Mouse (Mus musculus) CH12.LX (cell line): Measurements from ENCODE around the gene Clmn. TPM values are rescaled to one million over a fixed set of nuclear protein-coding genes. Genes with fewer than 3 reads are reported as not detected.

ENCODE experiments used
- DNase-seq: peaks from one replicate; pipeline ENCODE4 v3.0.0-alpha.2; 2013; ENCODE audit errors: extremely low read depth
- H3K27ac ChIP-seq: 2 replicates; pipeline ENCODE4 v1.5.1; 2012; ENCODE audit warnings: low read depth, mild to moderate bottlenecking, control low read depth, moderate library complexity; ENCODE audit not compliant: insufficient read depth
- H3K27me3 ChIP-seq: replicated peaks from 2 replicates; pipeline ENCODE3; 2012; ENCODE audit warnings: inconsistent platforms
- H3K36me3 ChIP-seq, 2 experiments: replicated peaks in 1 of 2; 2 replicates each; pipeline versions ENCODE3 to v1.6.1; 2012; ENCODE audit warnings: inconsistent platforms in 1 of 2, low read length in 1 of 2, mild to moderate bottlenecking in 1 of 2, mixed read lengths in 1 of 2, moderate library complexity in 1 of 2; ENCODE audit not compliant: control insufficient read depth in 1 of 2, insufficient read depth in 1 of 2
- H3K4me1 ChIP-seq, 2 experiments: 2 replicates each; pipeline ENCODE4 v1.6.1; 2012; ENCODE audit warnings: inconsistent platforms in 1 of 2, moderate library complexity in 1 of 2; ENCODE audit not compliant: insufficient read depth in 2 of 2, control insufficient read depth in 1 of 2
- H3K4me2 ChIP-seq: 2 replicates; pipeline ENCODE4 v1.6.1; 2012; ENCODE audit warnings: low read depth, mild to moderate bottlenecking, control low read depth; ENCODE audit not compliant: poor library complexity, insufficient read depth, severe bottlenecking
- H3K4me3 ChIP-seq, 3 experiments: fragments of 150-350 bp in 1 of 3; sonication (generic) in 1 of 3; replicated peaks in 1 of 3; 2 replicates each; pipeline versions ENCODE3 to v1.5.1; 2011 to 2012; ENCODE audit warnings: low read depth in 2 of 3, low read length in 2 of 3, mild to moderate bottlenecking in 2 of 3, moderate library complexity in 2 of 3, control low read depth in 1 of 3, improper control_type of control experiment in 1 of 3, inconsistent platforms in 1 of 3, mixed read lengths in 1 of 3; ENCODE audit not compliant: poor library complexity in 1 of 3
- H3K79me2 ChIP-seq: replicated peaks from 2 replicates; pipeline ENCODE4 v1.6.1; 2012; ENCODE audit warnings: mild to moderate bottlenecking, moderate library complexity; ENCODE audit not compliant: control insufficient read depth, poor library complexity, insufficient read depth, severe bottlenecking; ENCODE audit errors: extremely low read depth
- H3K9ac ChIP-seq: 2 replicates; pipeline ENCODE4 v1.6.1; 2012; ENCODE audit warnings: low read depth, mild to moderate bottlenecking, control low read depth, moderate library complexity; ENCODE audit not compliant: insufficient read depth
- H3K9me3 ChIP-seq: replicated peaks from 2 replicates; pipeline ENCODE3; 2012; ENCODE audit warnings: low read length, inconsistent platforms, mixed read lengths
- BHLHE40 ChIP-seq: IDR thresholded peaks from 2 replicates; pipeline ENCODE4 v1.6.1; 2011; ENCODE audit warnings: mild to moderate bottlenecking, low read depth, low read length, improper control_type of control experiment
- CHD2 ChIP-seq: IDR thresholded peaks from 2 replicates; pipeline ENCODE4 v1.6.1; 2011; ENCODE audit warnings: low read length, improper control_type of control experiment
- CTCF ChIP-seq, 2 experiments: IDR thresholded peaks in 1 of 2; conservative IDR thresholded peaks in 1 of 2; 2 replicates each; pipeline ENCODE4 v1.5.1; 2011 to 2012; ENCODE audit warnings: low read depth in 2 of 2, low read length in 2 of 2, improper control_type of control experiment in 1 of 2, inconsistent platforms in 1 of 2, mild to moderate bottlenecking in 1 of 2, moderate library complexity in 1 of 2
- E2F4 ChIP-seq: IDR thresholded peaks from 2 replicates; pipeline ENCODE4 v1.6.1; 2011; ENCODE audit warnings: low read depth, low read length, improper control_type of control experiment; ENCODE audit not compliant: insufficient replicate concordance
- ELF1 ChIP-seq: IDR thresholded peaks from 2 replicates; pipeline ENCODE4 v1.6.1; 2014; ENCODE audit warnings: low read depth, mild to moderate bottlenecking, inconsistent platforms, low read length, improper control_type of control experiment
- ETS1 ChIP-seq: conservative IDR thresholded peaks from 2 replicates; pipeline ENCODE4 v1.6.1; 2012; ENCODE audit warnings: low read depth, mild to moderate bottlenecking, inconsistent platforms, low read length, improper control_type of control experiment, moderate library complexity
- GABPA ChIP-seq: IDR thresholded peaks from 2 replicates; pipeline ENCODE4 v1.6.1; 2012; ENCODE audit warnings: low read depth, low read length, improper control_type of control experiment, inconsistent platforms; ENCODE audit not compliant: insufficient replicate concordance
- IRF4 ChIP-seq: IDR thresholded peaks from 2 replicates; pipeline ENCODE4 v1.6.1; 2014; ENCODE audit warnings: low read depth, mild to moderate bottlenecking, inconsistent platforms, low read length, improper control_type of control experiment
- JUN ChIP-seq: IDR thresholded peaks from 2 replicates; pipeline ENCODE4 v1.6.1; 2011; ENCODE audit warnings: low read depth, mild to moderate bottlenecking, low read length, improper control_type of control experiment, moderate library complexity; ENCODE audit not compliant: insufficient read depth
- JUND ChIP-seq: conservative IDR thresholded peaks from 2 replicates; pipeline ENCODE4 v1.6.1; 2011; ENCODE audit warnings: low read depth, low read length, improper control_type of control experiment
- KAT2A ChIP-seq: IDR thresholded peaks from 2 replicates; pipeline ENCODE4 v1.6.1; 2012; ENCODE audit warnings: low read length, improper control_type of control experiment, inconsistent platforms; ENCODE audit not compliant: insufficient replicate concordance
- MAX ChIP-seq: IDR thresholded peaks from 2 replicates; pipeline ENCODE4 v1.6.1; 2011; ENCODE audit warnings: low read length, improper control_type of control experiment
- MEF2A ChIP-seq: IDR thresholded peaks from 2 replicates; pipeline ENCODE4 v1.6.1; 2014; ENCODE audit warnings: low read depth, mild to moderate bottlenecking, inconsistent platforms, low read length, improper control_type of control experiment, borderline replicate concordance
- MXI1 ChIP-seq: IDR thresholded peaks from 2 replicates; pipeline ENCODE4 v1.6.1; 2011; ENCODE audit warnings: mild to moderate bottlenecking, low read depth, low read length, improper control_type of control experiment
- PAX5 ChIP-seq: IDR thresholded peaks from 2 replicates; pipeline ENCODE4 v1.6.1; 2012; ENCODE audit warnings: low read length, inconsistent platforms, mixed read lengths
- POLR2A ChIP-seq: IDR thresholded peaks from 2 replicates; pipeline ENCODE4 v1.6.1; 2011; ENCODE audit warnings: low read depth, mild to moderate bottlenecking, improper control_type of control experiment, low read length
- POLR2AphosphoS2 ChIP-seq: IDR thresholded peaks from 2 replicates; pipeline ENCODE4 v1.6.1; 2011; ENCODE audit warnings: low read depth, low read length, improper control_type of control experiment
- RAD21 ChIP-seq: IDR thresholded peaks from 2 replicates; pipeline ENCODE4 v1.6.1; 2011; ENCODE audit warnings: low read depth, mild to moderate bottlenecking, low read length, improper control_type of control experiment, moderate library complexity
- SIN3A ChIP-seq: IDR thresholded peaks from 2 replicates; pipeline ENCODE4 v1.6.1; 2012; ENCODE audit warnings: low read length, improper control_type of control experiment, inconsistent platforms
- SMC3 ChIP-seq: IDR thresholded peaks from 2 replicates; pipeline ENCODE4 v1.6.1; 2011; ENCODE audit warnings: low read depth, low read length, improper control_type of control experiment
- TBP ChIP-seq: conservative IDR thresholded peaks from 2 replicates; pipeline ENCODE4 v1.6.1; 2011; ENCODE audit warnings: low read depth, low read length, improper control_type of control experiment
- TCF12 ChIP-seq: IDR thresholded peaks from 2 replicates; pipeline ENCODE4 v1.6.1; 2014; ENCODE audit warnings: low read depth, mild to moderate bottlenecking, inconsistent platforms, low read length, improper control_type of control experiment
- USF2 ChIP-seq: conservative IDR thresholded peaks from 2 replicates; pipeline ENCODE4 v1.6.1; 2011; ENCODE audit warnings: low read depth, low read length, improper control_type of control experiment
- ZC3H11A ChIP-seq: IDR thresholded peaks from 2 replicates; pipeline ENCODE4 v1.6.1; 2012; ENCODE audit warnings: low read depth, mild to moderate bottlenecking, inconsistent platforms, low read length, improper control_type of control experiment
- ZNF384 ChIP-seq: IDR thresholded peaks from 2 replicates; pipeline ENCODE4 v1.6.1; 2012; ENCODE audit warnings: low read depth, low read length, improper control_type of control experiment, inconsistent platforms
- dilution Hi-C: fragments of 300-500 bp; cut with MboI; formaldehyde crosslinking; loops from 2 replicates; pipeline ENCODE4 v1.14.3; 2020; ENCODE audit warnings: low sequenced_read_pairs; ENCODE audit not compliant: extremely low pct_unique_long_range_greater_than_20kb, extremely low pct_ligation_motif_present
- in situ Hi-C: fragments of 300-500 bp; cut with MboI; formaldehyde crosslinking; loops from 3 replicates; pipeline ENCODE4 v1.14.3; 2019; ENCODE audit warnings: low sequenced_read_pairs, low pct_ligation_motif_present, low pct_unique_long_range_greater_than_20kb, mixed read lengths
- polyA plus RNA-seq: library from polyadenylated mRNA; unstranded; fragments of >175 nt; gene quantifications from 2 replicates; pipeline ENCODE4 v1.2.1, GENCODE M21; 2012; ENCODE audit warnings: low read depth; ENCODE audit not compliant: insufficient read length
- total RNA-seq, 2 experiments: library from RNA; depleted of rRNA; stranded (reverse); fragments of 300-350 nt in 1 of 2; fragments of >200 nt in 1 of 2; gene quantifications; 2 replicates each; pipeline ENCODE4 v1.2.3; 2012 to 2014

Gene Clmn
- total and polyA plus RNA-seq, 3 experiments = not detected

GRCm38 (mm10) chr12:104767183-104767582 lies 97.7 kb downstream of the Clmn start:
- peaks cover 64% of the 10 kb centered on the region for H3K27me3 ChIP-seq

GRCm38 (mm10) chr12:104765761-104766160 lies 99.1 kb downstream of the Clmn start:
- Histone ChIP-seq H3K79me2 (no peaks in the 10 kb centered on the region), H3K4me2 (no peak overlapping the region), H3K9ac (no peak overlapping the region), H3K4me1 (no peaks in the 10 kb centered on the region), H3K9me3 (no peaks in the 10 kb centered on the region), H3K27ac (no peak overlapping the region), H3K27me3 (peaks cover 50% of the 10 kb centered on the region), H3K4me3 (no peak overlapping the region), H3K36me3 (no peaks in the 10 kb centered on the region)
- DNase-seq = no peak
- no peak for TF ChIP-seq GABPA
- no peak for TF ChIP-seq POLR2AphosphoS2
- no peak for TF ChIP-seq CHD2
- TF ChIP-seq E2F4 = no peak
- no peak for TF ChIP-seq POLR2A
- TF ChIP-seq JUN = no peak
- no peak for TF ChIP-seq MXI1
- TF ChIP-seq MAX = no peak
- TF ChIP-seq TBP = no peak
- TF ChIP-seq PAX5 = no peak
- no peak for TF ChIP-seq JUND
- no peak for TF ChIP-seq ZC3H11A
- no peak for TF ChIP-seq ELF1
- no peak for TF ChIP-seq TCF12
- TF ChIP-seq MEF2A = no peak
- no peak for TF ChIP-seq KAT2A
- no peak for TF ChIP-seq ZNF384
- no peak for TF ChIP-seq SMC3
- TF ChIP-seq IRF4 = no peak
- no peak for TF ChIP-seq ETS1
- dilution Hi-C loops = no loop called here
- in situ Hi-C loops = no loop called here

More at GRCm38 (mm10) chr12:104767183-104767582, 97.7 kb downstream of the Clmn start:
- H3K4me3 ChIP-seq = no peak overlapping the region
- in situ Hi-C loops (no loop called here), dilution Hi-C loops (no loop called here)
- H3K79me2 ChIP-seq = no peaks in the 10 kb centered on the region
- no peak overlapping the region for H3K27ac ChIP-seq
- no peak overlapping the region for H3K4me2 ChIP-seq
- no peaks in the 10 kb centered on the region for H3K9me3 ChIP-seq
- H3K4me1 ChIP-seq = no peaks in the 10 kb centered on the region
- no peaks in the 10 kb centered on the region for H3K36me3 ChIP-seq
- no peak for TF ChIP-seq TCF12
- TF ChIP-seq MXI1 = no peak
- TF ChIP-seq RAD21 = peak; percentile 7
- TF ChIP-seq SIN3A = no peak
- no peak for TF ChIP-seq BHLHE40
- peak; percentile 33 to 57; a peak in 3 of 4 replicates for TF ChIP-seq CTCF (conservative IDR thresholded peaks at IDR 0.05 in 1 of 2, IDR thresholded peaks at IDR 0.05 in 1 of 2; ENCODE audit: low read depth in 2 of 2, low read length in 2 of 2)
- TF ChIP-seq SMC3 = peak; percentile 34; the same call in 1 of the 2 replicates
- TF ChIP-seq KAT2A = no peak
- TF ChIP-seq USF2 = no peak
- H3K9ac ChIP-seq = no peak overlapping the region
- DNase-seq = no peak
